Mouse (Mus musculus) layer of hippocampus, adult 8-10 months (tissue): ENCODE measurements around the gene Gnat3. TPM values are rescaled to one million over a fixed set of nuclear protein-coding genes. Genes with fewer than 3 reads are reported as not detected.

Experiments used
- DNase-seq, 2 experiments: peaks; one replicate each; pipeline ENCODE4 v3.0.0; 2022; ENCODE audit warnings: low spot score in 2 of 2
- total RNA-seq, 4 experiments: library from RNA; stranded (reverse); gene quantifications; 2 replicates each; pipeline ENCODE4 v1.2.4; 2022

Gnat3 gene
- total RNA-seq, 4 experiments from 2014 or later, result not detected

- no peak for DNase-seq
These were observed 43.8 kb downstream of the Gnat3 start for GRCm38 (mm10) chr5:18006157-18006556.

DNA sequence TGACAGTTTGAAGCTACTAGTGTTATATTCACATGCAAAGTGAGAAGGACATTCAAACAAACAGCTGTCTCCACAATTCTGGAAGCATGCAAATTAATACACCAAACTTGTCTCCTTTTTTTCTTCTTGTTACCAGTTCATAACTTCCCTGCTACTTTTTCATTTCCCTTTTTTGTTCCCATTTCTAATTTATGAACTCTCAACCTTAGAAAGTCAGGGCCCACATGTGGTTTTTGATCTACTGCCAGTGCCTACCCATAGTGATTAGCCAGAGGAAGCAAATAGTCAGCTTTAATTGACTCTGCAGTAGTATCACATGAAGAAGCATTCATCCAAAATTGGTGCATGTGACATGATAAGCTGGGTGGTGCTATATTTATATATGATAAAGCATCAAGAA, 44.7 kb downstream of the Gnat3 start:
- DNase-seq, result no peak

GRCm38 (mm10) chr5:18010301-18010700, 48.0 kb downstream of the Gnat3 start:
- DNase-seq, result no peak

GRCm38 (mm10) chr5:18013196-18013595, 50.8 kb downstream of the Gnat3 start:
- DNase-seq, result no peak

GRCm38 (mm10) chr5:18014209-18014829, 52.0 kb downstream of the Gnat3 start:
- DNase-seq, result no peak

GRCm38 (mm10) chr5:18023347-18023746, 61.0 kb downstream of the Gnat3 start:
- DNase-seq, result peak in 1 of 2 experiments; percentile 20

GRCm38 (mm10) chr5:18027531-18027930, 65.2 kb downstream of the Gnat3 start:
- no peak for DNase-seq

DNA sequence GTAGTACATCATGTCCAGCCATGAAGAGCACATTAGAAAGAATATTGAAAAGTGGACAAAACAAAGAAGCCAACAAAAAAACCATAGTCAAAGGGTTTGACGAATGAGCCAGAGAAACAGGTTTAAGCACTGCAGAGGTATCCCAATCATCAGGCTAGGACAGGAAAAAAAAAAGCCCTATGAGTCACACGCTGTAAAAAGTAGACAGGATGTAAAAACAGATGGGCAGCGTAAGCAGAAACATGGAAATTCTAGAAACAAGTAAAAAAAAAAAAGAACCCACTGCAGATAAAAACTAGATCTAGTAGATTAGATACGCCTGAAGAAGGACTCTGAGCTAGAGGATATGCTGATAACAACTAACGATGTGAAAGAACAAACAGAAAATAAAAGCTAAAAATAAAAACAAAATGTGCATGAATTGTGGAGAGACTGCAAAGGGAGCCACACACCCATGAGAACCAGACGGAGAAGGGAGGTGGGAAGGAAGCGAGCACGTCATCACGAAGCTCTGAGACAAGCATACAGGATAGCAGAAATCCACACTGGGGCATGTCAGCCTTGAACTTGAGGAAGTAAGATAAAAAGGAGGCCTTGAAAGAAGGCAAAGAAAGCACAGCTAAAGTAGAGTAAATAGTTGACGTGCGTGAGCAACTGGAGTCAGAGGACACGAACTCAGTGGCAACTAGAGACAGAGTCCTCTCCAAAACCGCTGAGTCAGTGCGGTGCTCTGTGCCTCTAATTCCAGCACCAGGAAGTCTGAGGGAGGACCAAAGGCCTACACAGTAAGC, 73.7 kb downstream of the Gnat3 start:
- DNase-seq, result peak in 1 of 2 experiments; percentile 8

- peak in 1 of 2 experiments; percentile 46 for DNase-seq
These were observed 80.7 kb downstream of the Gnat3 start for GRCm38 (mm10) chr5:18043022-18043421.

DNA sequence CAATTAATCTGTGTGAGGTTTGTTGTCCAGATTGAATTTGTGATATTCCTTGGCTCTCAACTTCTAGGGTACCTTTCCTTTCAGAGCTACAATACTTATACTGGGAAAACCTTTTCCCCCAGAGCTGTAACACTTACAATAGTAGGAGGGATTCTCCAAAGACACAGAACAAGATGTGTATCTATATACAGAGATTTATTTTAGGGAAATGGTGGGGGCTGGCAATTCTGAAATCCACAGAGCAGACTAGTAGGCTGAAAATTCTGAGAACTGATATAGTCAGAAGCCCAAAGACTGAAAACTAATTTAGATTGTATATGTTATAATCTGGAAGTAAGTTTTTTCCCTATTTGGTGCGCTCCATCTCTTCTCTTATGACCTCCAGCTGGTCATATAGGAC, 86.5 kb downstream of the Gnat3 start:
- no peak for DNase-seq

DNA sequence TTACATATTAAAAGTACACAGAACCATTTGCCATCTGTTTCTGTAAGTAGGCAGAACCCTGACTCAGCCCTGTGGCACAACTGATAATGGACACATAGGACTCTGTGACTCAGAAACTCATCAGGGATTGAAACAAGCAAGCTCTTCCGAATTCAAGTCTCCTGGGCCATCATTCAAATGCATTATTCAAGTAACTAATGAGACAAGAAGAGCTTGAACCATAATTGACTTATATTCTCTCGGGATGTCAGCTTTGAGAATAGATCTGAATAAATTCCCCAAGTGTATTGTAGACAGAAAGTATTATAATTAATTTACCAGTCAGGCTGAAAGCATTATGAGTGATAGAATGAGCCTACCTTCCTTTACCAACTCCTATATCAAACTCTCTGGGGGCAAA, 93.0 kb downstream of the Gnat3 start:
- DNase-seq, result no peak

Other genes with a start within 250 kb of the Gnat3 start
- 10 to 100 TPM in 1 of 4 experiments, 1 to 10 TPM in 3; 3.9 to 14.9 (median 6.9) TPM for gene Cd36, start 73.7 kb upstream of the Gnat3 start, total RNA-seq